Mouse (Mus musculus) thymus, adult 2 months (tissue): Measurements from ENCODE around the gene Cacna2d3.

ENCODE experiments used
- CTCF ChIP-seq: fragments of 200-500 bp; IDR thresholded peaks from 2 replicates; pipeline ENCODE4 v1.5.1; 2012; ENCODE audit warnings: mild to moderate bottlenecking, control low read depth, low read length, moderate library complexity, borderline replicate concordance; ENCODE audit not compliant: control insufficient read depth, poor library complexity, insufficient read depth; ENCODE audit errors: extremely low read depth
- POLR2A ChIP-seq: fragments of 200-500 bp; IDR thresholded peaks from 2 replicates; pipeline ENCODE4 v1.6.1; 2012; ENCODE audit warnings: mild to moderate bottlenecking, low read length, control low read depth, moderate library complexity; ENCODE audit not compliant: control insufficient read depth, poor library complexity, insufficient read depth; ENCODE audit errors: extremely low read depth

- TF ChIP-seq POLR2A (no peak), CTCF (no peak)
These were observed 296.5 kb downstream of the Cacna2d3 start for GRCm38 (mm10) chr14:29425208-29425607.
